Mouse (Mus musculus): ENCODE measurements around the gene Xrcc1.

DNA sequence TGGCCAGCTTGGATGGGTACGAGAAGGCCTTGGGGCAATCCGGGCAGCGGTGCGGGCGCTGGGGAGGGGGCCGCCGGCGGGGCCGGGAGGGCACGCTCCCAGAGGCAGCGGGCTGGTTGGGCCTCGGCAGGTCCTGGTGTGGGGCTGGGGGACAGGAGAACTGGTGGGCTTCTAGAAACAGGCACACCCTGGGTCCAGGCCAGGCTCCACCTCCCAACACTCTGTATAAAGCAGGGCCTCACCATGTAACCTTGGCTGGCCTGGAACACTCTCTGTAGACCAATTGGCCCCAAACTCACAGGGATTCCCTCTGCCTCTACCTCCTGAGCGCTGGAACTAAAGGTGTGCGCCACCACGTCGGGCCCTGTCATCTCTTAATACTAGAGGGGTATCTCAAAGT is 39.9 kb downstream of the Xrcc1 start:
- TF ChIP-seq CTCF (IDR thresholded peaks at IDR 0.05; ENCODE audit: control insufficient read depth, insufficient read depth, low read length) = no peak
- TF ChIP-seq POLR2A (IDR thresholded peaks at IDR 0.05; ENCODE audit: borderline replicate concordance, control insufficient read depth, low read depth, low read length) = no peak
